Mouse (Mus musculus): ENCODE data around the gene Gper1.
A peak's percentile ranks its signal among the peaks of the same experiment; 100 is the strongest.

The Gper1 gene

GRCm38 (mm10) chr5:139391309-139391990 lies 31.5 kb upstream of the Gper1 start:
- DNase-seq = no peak

- DNase-seq = no peak
These were observed 30.4 kb upstream of the Gper1 start for GRCm38 (mm10) chr5:139392219-139393196.

GRCm38 (mm10) chr5:139393197-139393588 lies 29.8 kb upstream of the Gper1 start:
- no peak for DNase-seq

- no peak for DNase-seq
These were observed 28.6 kb upstream of the Gper1 start for GRCm38 (mm10) chr5:139394399-139394798.

- DNase-seq = no peak
These were observed 27.4 kb upstream of the Gper1 start for GRCm38 (mm10) chr5:139395528-139395927.

GRCm38 (mm10) chr5:139397359-139397916 lies 25.5 kb upstream of the Gper1 start:
- DNase-seq = no peak

- DNase-seq = peak; percentile 90
These were observed 24.8 kb upstream of the Gper1 start for GRCm38 (mm10) chr5:139397959-139398753.

GRCm38 (mm10) chr5:139398786-139399185 lies 24.2 kb upstream of the Gper1 start:
- DNase-seq = no peak

GRCm38 (mm10) chr5:139399991-139400390 lies 23.0 kb upstream of the Gper1 start:
- no peak for DNase-seq

GRCm38 (mm10) chr5:139402106-139402505 lies 20.8 kb upstream of the Gper1 start:
- no peak for DNase-seq

- DNase-seq = no peak
These were observed 19.2 kb upstream of the Gper1 start for GRCm38 (mm10) chr5:139403692-139404260.

GRCm38 (mm10) chr5:139404801-139405401 lies 18.1 kb upstream of the Gper1 start, which contains the start of gene C130050O18Rik:
Gene C130050O18Rik (plus strand): TSS chr5:139405280.
- no peak for DNase-seq

GRCm38 (mm10) chr5:139405478-139405877 lies 17.5 kb upstream of the Gper1 start:
- DNase-seq = no peak

GRCm38 (mm10) chr5:139405953-139406352 lies 17.0 kb upstream of the Gper1 start:
- DNase-seq = no peak

- no peak for DNase-seq
These were observed 15.6 kb upstream of the Gper1 start for GRCm38 (mm10) chr5:139407121-139407885.

GRCm38 (mm10) chr5:139408511-139408910 lies 14.4 kb upstream of the Gper1 start:
- DNase-seq = no peak

GRCm38 (mm10) chr5:139409412-139409811 lies 13.5 kb upstream of the Gper1 start:
- no peak for DNase-seq

GRCm38 (mm10) chr5:139410056-139410455 lies 12.9 kb upstream of the Gper1 start:
- DNase-seq = no peak

GRCm38 (mm10) chr5:139411117-139411516 lies 11.8 kb upstream of the Gper1 start:
- no peak for DNase-seq

- DNase-seq = no peak
These were observed 11.2 kb upstream of the Gper1 start for GRCm38 (mm10) chr5:139411665-139412314.
